Mouse (Mus musculus) naive thymus-derived CD4-positive, alpha-beta T cell, adult 2 months (primary cell): Measurements from ENCODE around the gene Bbs5.
A peak's percentile ranks its signal among the peaks of the same experiment; 100 is the strongest.
"Not testable (repeated sequence)": the region's sequence is repeated elsewhere in the genome, so short reads cannot be mapped to it uniquely, and the experiment has no call there.

Experiments used
- DNase-seq: peaks from one replicate; pipeline ENCODE4 v3.0.0-alpha.2; 2011; ENCODE audit warnings: low read depth

Gene Bbs5

GRCm38 (mm10) chr2:69673723-69674122 is 26.8 kb downstream of the Bbs5 start:
- DNase-seq: no peak

- DNase-seq: no peak
Observed at GRCm38 (mm10) chr2:69675266-69675665, 28.3 kb downstream of the Bbs5 start.

GRCm38 (mm10) chr2:69676713-69677112 is 29.7 kb downstream of the Bbs5 start:
- peak; percentile 16 for DNase-seq

GRCm38 (mm10) chr2:69677215-69677614 is 30.2 kb downstream of the Bbs5 start:
- DNase-seq: not testable (repeated sequence)

- peak; percentile 11 for DNase-seq
Observed at GRCm38 (mm10) chr2:69679990-69680389, 33.0 kb downstream of the Bbs5 start.

- DNase-seq: no peak
Observed at GRCm38 (mm10) chr2:69681931-69682330, 35.0 kb downstream of the Bbs5 start.

- no peak for DNase-seq
Observed at GRCm38 (mm10) chr2:69683036-69683805, 36.2 kb downstream of the Bbs5 start.

GRCm38 (mm10) chr2:69684488-69684887 is 37.5 kb downstream of the Bbs5 start:
- DNase-seq: no peak

GRCm38 (mm10) chr2:69690214-69690613 is 43.2 kb downstream of the Bbs5 start:
- no peak for DNase-seq

GRCm38 (mm10) chr2:69690843-69691242 is 43.9 kb downstream of the Bbs5 start:
- no peak for DNase-seq

- no peak for DNase-seq
Observed at GRCm38 (mm10) chr2:69693501-69693900, 46.5 kb downstream of the Bbs5 start.

GRCm38 (mm10) chr2:69700446-69700845 is 53.5 kb downstream of the Bbs5 start:
- no peak for DNase-seq

- no peak for DNase-seq
Observed at GRCm38 (mm10) chr2:69712171-69712570, 65.2 kb downstream of the Bbs5 start.

- peak; percentile 82 for DNase-seq
Observed at GRCm38 (mm10) chr2:69712981-69713625, 66.1 kb downstream of the Bbs5 start, which contains the start of gene Fastkd1. Gene Fastkd1 (minus strand): TSS chr2:69713516.

GRCm38 (mm10) chr2:69713626-69714014 is 66.6 kb downstream of the Bbs5 start:
- DNase-seq: no peak

GRCm38 (mm10) chr2:69714126-69714525 is 67.2 kb downstream of the Bbs5 start:
- DNase-seq: peak; percentile 3

GRCm38 (mm10) chr2:69716483-69716882 is 69.5 kb downstream of the Bbs5 start:
- no peak for DNase-seq
